Mouse (Mus musculus) olfactory bulb, adult 2 months (tissue): ENCODE measurements around the gene Lrrc28.

Experiments used
- CTCF ChIP-seq: fragments of 200-500 bp; IDR thresholded peaks from 2 replicates; pipeline ENCODE4 v1.5.1; 2012; ENCODE audit warnings: low read depth, mild to moderate bottlenecking, low read length, moderate library complexity; ENCODE audit not compliant: insufficient read depth
- POLR2A ChIP-seq: fragments of 200-500 bp; IDR thresholded peaks from 2 replicates; pipeline ENCODE4 v1.6.1; 2012; ENCODE audit warnings: mild to moderate bottlenecking, low read depth, low read length, moderate library complexity; ENCODE audit not compliant: insufficient read depth

DNA sequence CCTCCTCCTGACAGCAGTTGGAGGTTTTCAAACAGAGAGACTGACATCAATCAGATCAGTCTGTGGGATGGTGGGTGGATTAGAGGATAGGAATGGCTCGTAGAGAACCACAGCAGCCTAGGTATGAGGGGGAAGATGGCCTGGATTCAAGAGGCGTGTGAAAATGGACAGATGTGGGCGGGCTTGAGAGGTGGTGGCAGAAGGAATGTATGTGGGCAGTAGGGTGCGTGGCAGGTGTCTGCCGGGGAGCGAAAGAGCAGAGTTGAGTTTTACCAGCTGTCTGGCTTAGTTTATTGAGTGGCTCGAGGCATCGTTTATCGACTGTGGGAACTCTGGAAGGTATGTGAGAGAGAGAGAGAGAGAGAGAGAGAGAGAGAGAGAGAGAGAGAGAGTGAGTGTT, 36.0 kb upstream of the Lrrc28 start:
- TF ChIP-seq CTCF (no peak), POLR2A (no peak)
